In genomic region chr16:87354075-87354583, GRCm38 (mm10) we compare ENCODE assay signal across 8 mouse cellular contexts. TPM values are rescaled to one million over a fixed set of nuclear protein-coding genes. Genes with fewer than 3 reads are reported as not detected.
DNase-seq lines count a peak whose midpoint lies in the region; ATAC-seq and TF ChIP-seq lines count a peak whose summit lies in the region.

Gene N6amt1, plus strand, starts transcription at chr16:87354185.

- whole genome bisulfite sequencing in hindbrain, postnatal 0 days: under 1% methylated on average over 48 of the region's 48 CpGs

- peak within 1 kb of the TSS; percentile 51 for H3K4me2 ChIP-seq in hindbrain, postnatal 0 days (ENCODE audit: low read depth, low read length)

- H3K9ac ChIP-seq in hindbrain, postnatal 0 days (replicated peaks; ENCODE audit: low read length): peak within 1 kb of the TSS; percentile 70

- H3K27me3 ChIP-seq in hindbrain, postnatal 0 days (ENCODE audit: insufficient read depth, low read length): no peaks in the 10 kb centered on the region

- peak; percentile 99 for ATAC-seq in hindbrain, postnatal 0 days
- peak; percentile 97 for ATAC-seq in megakaryocyte, adult 5-6 weeks (ENCODE audit: poor library complexity, severe bottlenecking)

- H3K4me1 ChIP-seq in hindbrain, postnatal 0 days (ENCODE audit: insufficient read depth, low read length): no peaks in the 10 kb centered on the region

- peak within 1 kb of the TSS; percentile 95 for H3K4me3 ChIP-seq in gastrocnemius, adult 2 months
- H3K4me3 ChIP-seq in hindbrain, postnatal 0 days (ENCODE audit: low read length): peak within 1 kb of the TSS; percentile 72
- H3K4me3 ChIP-seq in left cerebral cortex, adult 2 months: peak within 1 kb of the TSS; percentile 63

- intact Hi-C loops in gastrocnemius, adult 2 months (cut with DNase I): no loop called here
- intact Hi-C loops in left cerebral cortex, adult 2 months (cut with DNase I): no loop called here

- peak; percentile 86 for DNase-seq in WW6 (ENCODE audit: low read depth, low spot score)
- DNase-seq in cerebellum, postnatal 4 days (ENCODE audit: low spot score in 2 of 2): peak; percentile 60 to 84
- DNase-seq in gastrocnemius, adult 2 months: peak; percentile 95
- DNase-seq in hindbrain, postnatal 0 days (ENCODE audit: low spot score): peak; percentile 99
- DNase-seq in left cerebral cortex, adult 2 months (ENCODE audit: extremely low spot score in 1 of 2, low spot score in 2 of 2): peak; percentile 91 to 92
- peak; percentile 93 to 94 for DNase-seq in right cerebral cortex, adult 2 months (ENCODE audit: low spot score in 2 of 2)
- peak; percentile 94 for DNase-seq in urinary bladder, postnatal 14 days (ENCODE audit: low spot score)

- peak within 1 kb of the TSS; percentile 99 for H3K27ac ChIP-seq in gastrocnemius, adult 2 months
- peak within 1 kb of the TSS; percentile 93 for H3K27ac ChIP-seq in hindbrain, postnatal 0 days
- peak within 1 kb of the TSS; percentile 99 for H3K27ac ChIP-seq in left cerebral cortex, adult 2 months

- H3K36me3 ChIP-seq in hindbrain, postnatal 0 days (ENCODE audit: insufficient read depth, low read length): 0 out of 2 replicates have a peak, but pooled peaks cover 5% of the 10 kb centered on the region

- TF ChIP-seq CTCF in gastrocnemius, adult 2 months (IDR thresholded peaks at IDR 0.05): peak; percentile 29; the same call in 1 of the 2 replicates
- TF ChIP-seq CTCF in hindbrain, postnatal 0 days (IDR thresholded peaks at IDR 0.05; ENCODE audit: low read depth): no peak
- peak; percentile 42 for TF ChIP-seq CTCF in left cerebral cortex, adult 2 months (IDR thresholded peaks at IDR 0.05)

- H3K9me3 ChIP-seq in hindbrain, postnatal 0 days (ENCODE audit: low read length): no peaks in the 10 kb centered on the region; the same call in 1 of the 2 replicates

RNA-seq across cellular contexts. Expression of gene N6amt1, which starts in this region (rescaled TPM):
- total RNA-seq in gastrocnemius, adult 2 months (2021): 1 to 10 TPM; 7.9 to 9.2 TPM
- 7.8 and 10.0 TPM in 2 replicates for total RNA-seq in hindbrain, postnatal 0 days (2014; rRNA removed)
- polyA plus RNA-seq in hindbrain, postnatal 0 days (2015; fragmentation: Nextera tagmentation; extraction: Ambion mirVana): 33.8 and 34.6 TPM in 2 replicates
- total RNA-seq in left cerebral cortex, adult 2 months (2021): 10 to 100 TPM; 17.9 to 18.3 TPM
- 9.1 and 9.5 TPM in 2 replicates for total RNA-seq in megakaryocyte, adult 5-6 weeks (2015)
- 6.3 and 6.9 TPM in 2 replicates for total RNA-seq in megakaryocyte, adult 5-6 weeks (2017)

Comparison
In these comparisons a context has a peak if more than half of its experiments do, and no peak if none do; other contexts are left out.
1. Peak in every context shown above with its lines: DNase-seq, ATAC-seq, H3K4me3 ChIP-seq and H3K27ac ChIP-seq.